Mouse (Mus musculus): ENCODE data around the gene Nfyb. TPM values are rescaled to one million over a fixed set of nuclear protein-coding genes. Genes with fewer than 3 reads are reported as not detected.
A peak's percentile ranks its signal among the peaks of the same experiment; 100 is the strongest.

The Nfyb gene
- polyA plus RNA-seq, 1 experiment: 114 TPM

- Histone ChIP-seq H3K27ac (ENCODE audit: insufficient read depth, low read length) (peak overlapping the region; percentile 51), H3K4me1 (ENCODE audit: control insufficient read depth, insufficient read depth, low read length) (peaks cover 9% of the 10 kb centered on the region)
Observed at GRCm38 (mm10) chr10:82762756-82763681, 925 bp downstream of the Nfyb start.

GRCm38 (mm10) chr10:82761037-82761811 is 2.7 kb downstream of the Nfyb start:
- TF ChIP-seq EP300 (IDR thresholded peaks at IDR 0.05; ENCODE audit: insufficient read depth, low read depth, low read length): no peak
- H3K27me3 ChIP-seq (ENCODE audit: control insufficient read depth, insufficient read depth, low read length, poor library complexity, severe bottlenecking): no peaks in the 10 kb centered on the region
- H3K9ac ChIP-seq (ENCODE audit: low read depth, poor library complexity, severe bottlenecking): no peak overlapping the region

More at GRCm38 (mm10) chr10:82762756-82763681, 925 bp downstream of the Nfyb start:
- Histone ChIP-seq H3K9me3 (replicated peaks; ENCODE audit: control insufficient read depth, insufficient read depth, low read length, poor library complexity, severe bottlenecking) (no peaks in the 10 kb centered on the region), H3K4me3 (ENCODE audit: low read depth, low read length) (peak overlapping the region; percentile 79), H3K27me3 (ENCODE audit: control insufficient read depth, insufficient read depth, low read length, poor library complexity, severe bottlenecking) (no peaks in the 10 kb centered on the region), H3K9ac (ENCODE audit: low read depth, poor library complexity, severe bottlenecking) (peak overlapping the region; percentile 99), H3K36me3 (ENCODE audit: control insufficient read depth, insufficient read depth, low read length, poor library complexity, severe bottlenecking) (peaks cover 21% of the 10 kb centered on the region)
- no peak for TF ChIP-seq POLR2A (IDR thresholded peaks at IDR 0.05; ENCODE audit: insufficient read depth, low read length)
- TF ChIP-seq CTCF (IDR thresholded peaks at IDR 0.05; ENCODE audit: low read depth, low read length): no peak
- TF ChIP-seq EP300 (IDR thresholded peaks at IDR 0.05; ENCODE audit: insufficient read depth, low read depth, low read length): no peak

GRCm38 (mm10) chr10:82759706-82760105 is 4.2 kb downstream of the Nfyb start:
- Histone ChIP-seq H3K27ac (ENCODE audit: insufficient read depth, low read length) (no peak overlapping the region), H3K4me1 (ENCODE audit: control insufficient read depth, insufficient read depth, low read length) (peaks cover 9% of the 10 kb centered on the region), H3K9ac (ENCODE audit: low read depth, poor library complexity, severe bottlenecking) (no peak overlapping the region), H3K27me3 (ENCODE audit: control insufficient read depth, insufficient read depth, low read length, poor library complexity, severe bottlenecking) (no peaks in the 10 kb centered on the region), H3K36me3 (ENCODE audit: control insufficient read depth, insufficient read depth, low read length, poor library complexity, severe bottlenecking) (peaks cover 39% of the 10 kb centered on the region), H3K4me3 (ENCODE audit: low read depth, low read length) (no peak overlapping the region), H3K9me3 (replicated peaks; ENCODE audit: control insufficient read depth, insufficient read depth, low read length, poor library complexity, severe bottlenecking) (no peaks in the 10 kb centered on the region)
- TF ChIP-seq CTCF (IDR thresholded peaks at IDR 0.05; ENCODE audit: low read depth, low read length) (no peak), EP300 (IDR thresholded peaks at IDR 0.05; ENCODE audit: insufficient read depth, low read depth, low read length) (no peak), POLR2A (IDR thresholded peaks at IDR 0.05; ENCODE audit: insufficient read depth, low read length) (no peak)

More at GRCm38 (mm10) chr10:82761037-82761811, 2.7 kb downstream of the Nfyb start:
- H3K4me3 ChIP-seq (ENCODE audit: low read depth, low read length): no peak overlapping the region
- peaks cover 9% of the 10 kb centered on the region for H3K4me1 ChIP-seq (ENCODE audit: control insufficient read depth, insufficient read depth, low read length)
- H3K9me3 ChIP-seq (replicated peaks; ENCODE audit: control insufficient read depth, insufficient read depth, low read length, poor library complexity, severe bottlenecking): no peaks in the 10 kb centered on the region
- H3K27ac ChIP-seq (ENCODE audit: insufficient read depth, low read length): no peak overlapping the region
- H3K36me3 ChIP-seq (ENCODE audit: control insufficient read depth, insufficient read depth, low read length, poor library complexity, severe bottlenecking): peaks cover 26% of the 10 kb centered on the region

- Histone ChIP-seq H3K36me3 (ENCODE audit: control insufficient read depth, insufficient read depth, low read length, poor library complexity, severe bottlenecking) (peaks cover 46% of the 10 kb centered on the region), H3K9ac (ENCODE audit: low read depth, poor library complexity, severe bottlenecking) (no peak overlapping the region), H3K27ac (ENCODE audit: insufficient read depth, low read length) (no peak overlapping the region), H3K4me3 (ENCODE audit: low read depth, low read length) (no peak overlapping the region), H3K9me3 (replicated peaks; ENCODE audit: control insufficient read depth, insufficient read depth, low read length, poor library complexity, severe bottlenecking) (no peaks in the 10 kb centered on the region), H3K4me1 (ENCODE audit: control insufficient read depth, insufficient read depth, low read length) (peaks cover 9% of the 10 kb centered on the region), H3K27me3 (ENCODE audit: control insufficient read depth, insufficient read depth, low read length, poor library complexity, severe bottlenecking) (no peaks in the 10 kb centered on the region)
- TF ChIP-seq POLR2A (IDR thresholded peaks at IDR 0.05; ENCODE audit: insufficient read depth, low read length): no peak
- TF ChIP-seq CTCF (IDR thresholded peaks at IDR 0.05; ENCODE audit: low read depth, low read length): no peak
- TF ChIP-seq EP300 (IDR thresholded peaks at IDR 0.05; ENCODE audit: insufficient read depth, low read depth, low read length): no peak
Observed at GRCm38 (mm10) chr10:82758878-82759277, 5.1 kb downstream of the Nfyb start.

- Histone ChIP-seq H3K36me3 (ENCODE audit: control insufficient read depth, insufficient read depth, low read length, poor library complexity, severe bottlenecking) (peaks cover 51% of the 10 kb centered on the region), H3K4me1 (ENCODE audit: control insufficient read depth, insufficient read depth, low read length) (peaks cover 9% of the 10 kb centered on the region)
- TF ChIP-seq CTCF (IDR thresholded peaks at IDR 0.05; ENCODE audit: low read depth, low read length): no peak
- TF ChIP-seq POLR2A (IDR thresholded peaks at IDR 0.05; ENCODE audit: insufficient read depth, low read length): no peak
- no peak for TF ChIP-seq EP300 (IDR thresholded peaks at IDR 0.05; ENCODE audit: insufficient read depth, low read depth, low read length)
Observed at GRCm38 (mm10) chr10:82758368-82758767, 5.6 kb downstream of the Nfyb start.

More at GRCm38 (mm10) chr10:82758368-82758767, 5.6 kb downstream of the Nfyb start:
- Histone ChIP-seq H3K9ac (ENCODE audit: low read depth, poor library complexity, severe bottlenecking) (no peak overlapping the region), H3K4me3 (ENCODE audit: low read depth, low read length) (no peak overlapping the region), H3K27me3 (ENCODE audit: control insufficient read depth, insufficient read depth, low read length, poor library complexity, severe bottlenecking) (no peaks in the 10 kb centered on the region), H3K27ac (ENCODE audit: insufficient read depth, low read length) (no peak overlapping the region), H3K9me3 (replicated peaks; ENCODE audit: control insufficient read depth, insufficient read depth, low read length, poor library complexity, severe bottlenecking) (no peaks in the 10 kb centered on the region)

Measured in ES-Bruce4 (cell line).